Mouse (Mus musculus) CD8-positive naive resting alpha-beta T cell, adult 2 months (primary cell): ENCODE data around the gene 2700049A03Rik.
"Not testable (repeated sequence)": the region's sequence is repeated elsewhere in the genome, so short reads cannot be mapped to it uniquely, and the experiment has no call there.

Source experiments
- DNase-seq, 2 experiments: peaks; one replicate each; pipeline ENCODE4 v3.0.0; 2022; ENCODE audit warnings: low read depth in 2 of 2, low spot score in 2 of 2

The 2700049A03Rik gene

GRCm38 (mm10) chr12:71136130-71136973 is at the start of gene 2700049A03Rik, which contains the start of gene Timm9:
2700049A03Rik (plus strand) TSS chr12:71136848.
Timm9 (minus strand) TSS chr12:71136684.
- DNase-seq, result peak; percentile 69 to 76

GRCm38 (mm10) chr12:71104275-71104674 is 32.4 kb upstream of the 2700049A03Rik start:
- not testable (repeated sequence) for DNase-seq

DNA sequence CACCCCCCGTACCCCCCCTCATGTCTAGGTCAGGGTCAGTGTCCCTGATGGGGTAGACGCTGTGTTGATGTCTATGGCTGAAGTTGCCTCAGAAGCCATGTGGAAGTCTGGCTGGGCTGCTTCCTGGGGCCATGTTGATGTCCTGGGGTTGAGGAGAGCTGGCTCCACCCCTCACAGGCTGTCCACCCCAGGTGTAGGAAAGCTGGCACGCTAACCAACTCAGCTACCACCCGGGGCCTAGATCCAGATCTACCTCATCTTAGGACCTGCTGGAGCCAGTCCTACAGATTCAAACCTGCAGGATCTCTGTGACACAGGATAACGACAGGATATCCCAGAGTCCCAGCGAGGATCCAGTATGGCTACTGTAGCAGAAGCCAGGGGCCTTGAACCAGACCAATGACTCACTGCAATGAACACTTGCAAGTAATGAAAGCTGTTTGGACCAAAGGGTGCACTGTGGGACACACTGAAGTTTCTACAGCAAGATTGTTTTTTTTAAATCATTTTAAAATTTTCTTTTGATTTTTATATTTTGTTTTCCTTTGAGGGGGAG is 29.4 kb upstream of the 2700049A03Rik start:
- no peak for DNase-seq

- no peak for DNase-seq
Observed at GRCm38 (mm10) chr12:71111331-71111730, 25.3 kb upstream of the 2700049A03Rik start, which contains the start of gene Tomm20l. Tomm20l (plus strand) TSS chr12:71111428.

DNA sequence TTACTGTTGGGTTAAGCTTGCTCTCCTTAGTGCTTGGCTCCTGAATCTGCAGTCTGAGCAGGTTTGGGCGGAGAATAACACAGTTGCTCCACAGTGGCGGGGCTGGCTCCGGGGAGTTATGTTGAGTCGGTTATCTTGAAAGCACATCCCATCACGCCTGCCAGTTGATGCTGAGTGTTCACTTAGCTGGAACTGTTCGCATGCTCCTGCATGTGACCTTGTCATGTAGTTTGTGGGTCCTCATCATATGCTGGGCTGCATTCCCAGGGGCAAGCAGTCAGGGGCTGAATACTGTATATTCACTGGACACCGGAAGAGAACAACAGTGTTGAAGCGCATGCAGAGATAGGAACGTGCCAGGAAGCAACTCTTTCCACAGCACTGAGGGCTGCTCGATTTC is 23.6 kb upstream of the 2700049A03Rik start:
- no peak for DNase-seq

- peak in 1 of 2 experiments; percentile 28 for DNase-seq
Observed at GRCm38 (mm10) chr12:71113675-71114288, 22.9 kb upstream of the 2700049A03Rik start.

- DNase-seq, result no peak
Observed at GRCm38 (mm10) chr12:71116411-71116810, 20.2 kb upstream of the 2700049A03Rik start.

- no peak for DNase-seq
Observed at GRCm38 (mm10) chr12:71122731-71123130, 13.9 kb upstream of the 2700049A03Rik start.

DNA sequence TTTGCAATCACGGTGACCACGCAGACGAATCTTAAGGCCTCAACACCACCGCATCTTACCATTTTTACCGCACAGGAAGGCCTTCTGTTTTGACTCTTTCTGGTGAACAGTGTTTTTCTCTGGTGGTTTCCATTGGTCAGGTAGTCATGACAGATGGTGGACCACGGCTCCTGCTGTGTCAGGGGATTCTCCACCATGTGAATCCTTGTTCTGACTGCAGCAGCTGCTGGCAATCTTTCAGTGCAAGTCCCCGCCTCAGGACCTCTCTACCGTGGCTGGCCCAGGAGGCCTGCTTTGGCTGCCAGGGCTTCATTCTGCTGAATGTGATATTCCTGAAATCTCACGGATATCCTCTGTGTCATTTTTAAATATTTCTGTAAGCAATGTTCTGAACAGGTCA is 13.4 kb upstream of the 2700049A03Rik start:
- DNase-seq, result no peak

DNA sequence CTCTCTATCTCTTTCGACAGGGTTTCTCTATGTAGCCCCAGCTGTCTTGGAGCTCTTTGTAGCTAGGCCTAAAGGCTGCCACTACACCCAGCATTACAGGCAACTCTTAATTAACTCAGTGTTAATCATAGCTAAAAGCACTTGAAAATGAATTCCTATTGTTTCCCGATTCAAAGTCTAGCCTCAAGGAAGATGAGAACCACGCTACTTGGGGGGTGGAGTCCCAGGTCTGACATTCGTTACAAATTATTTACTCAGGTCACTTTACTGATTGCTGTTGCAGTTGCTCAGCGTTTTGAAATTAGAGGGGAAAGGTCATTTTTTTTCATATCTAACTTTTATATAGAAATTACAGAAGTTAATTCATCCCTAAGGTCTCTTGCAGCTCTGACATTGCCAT is 1.1 kb upstream of the 2700049A03Rik start:
- DNase-seq, result no peak

DNA sequence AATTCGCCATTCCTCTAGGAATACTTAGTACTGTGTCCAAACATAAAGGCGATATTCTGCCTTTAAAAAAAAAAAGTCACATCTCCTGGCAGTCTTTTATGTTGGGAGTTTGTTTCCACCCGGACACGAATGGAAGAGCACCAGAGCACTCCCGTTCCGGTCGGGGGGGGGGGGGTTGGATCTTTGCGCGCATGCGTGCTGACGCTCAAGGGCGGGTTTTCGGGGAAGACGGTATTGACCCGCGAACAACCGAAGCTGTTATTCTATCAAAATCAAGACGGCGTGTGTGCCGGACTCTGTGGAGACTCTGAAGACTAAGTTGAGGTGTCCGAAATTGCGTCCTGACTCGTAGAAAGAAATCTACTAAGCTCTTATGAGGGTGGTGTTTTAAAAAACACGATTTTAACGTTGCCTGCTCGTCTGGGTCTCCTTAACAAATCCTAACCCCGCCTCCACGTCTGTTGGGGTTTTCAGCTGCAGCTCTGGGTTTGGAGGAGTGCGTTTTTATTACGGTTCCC is 385 bp downstream of the 2700049A03Rik start:
- DNase-seq, result peak; percentile 77 to 83

GRCm38 (mm10) chr12:71137686-71138085 is 1.0 kb downstream of the 2700049A03Rik start:
- no peak for DNase-seq

GRCm38 (mm10) chr12:71139258-71139828 is 2.7 kb downstream of the 2700049A03Rik start:
- DNase-seq, result peak in 1 of 2 experiments; percentile 23

- no peak for DNase-seq
Observed at GRCm38 (mm10) chr12:71141189-71141588, 4.5 kb downstream of the 2700049A03Rik start.

GRCm38 (mm10) chr12:71147641-71148040 is 11.0 kb downstream of the 2700049A03Rik start:
- peak; percentile 24 to 52 for DNase-seq

DNA sequence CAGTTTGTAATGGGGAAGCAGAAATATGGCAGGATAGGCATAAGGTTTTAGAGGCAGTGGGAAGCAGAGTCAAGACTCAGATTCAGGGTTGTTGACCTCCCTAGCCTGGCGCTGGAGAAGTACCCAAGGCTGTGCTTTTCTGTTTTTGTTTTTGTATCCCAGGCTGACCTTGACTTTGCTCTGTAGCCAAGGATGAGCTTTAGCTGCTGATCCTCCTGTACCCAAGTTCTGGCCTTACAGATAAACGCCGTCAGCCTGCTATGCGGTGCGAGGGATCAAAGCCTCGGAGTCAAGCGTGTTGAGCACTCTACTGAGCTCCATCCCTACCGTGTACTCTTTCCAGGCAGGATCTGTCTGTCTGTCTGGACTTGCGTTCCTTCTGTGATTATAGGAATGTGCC is 12.2 kb downstream of the 2700049A03Rik start:
- no peak for DNase-seq

DNA sequence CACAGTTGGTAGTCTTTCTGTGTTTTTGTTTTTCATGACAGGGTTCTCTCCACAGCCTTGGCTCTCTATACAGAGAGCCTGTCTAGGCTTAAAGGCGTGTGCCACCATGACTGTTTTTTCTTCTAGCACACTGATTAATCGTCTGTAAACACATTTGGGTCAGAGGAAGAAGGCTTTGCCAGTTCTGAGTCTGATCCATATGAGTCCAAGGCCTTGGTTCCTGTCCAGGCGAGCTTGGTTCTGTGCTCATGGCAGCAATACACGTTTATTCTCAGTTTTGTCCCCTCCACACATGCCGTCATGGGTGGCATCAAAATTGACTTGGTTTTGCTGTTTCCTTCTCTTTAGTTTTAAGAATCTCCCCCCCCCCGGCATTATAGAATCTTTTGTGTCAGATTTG is 12.8 kb downstream of the 2700049A03Rik start:
- no peak for DNase-seq

DNA sequence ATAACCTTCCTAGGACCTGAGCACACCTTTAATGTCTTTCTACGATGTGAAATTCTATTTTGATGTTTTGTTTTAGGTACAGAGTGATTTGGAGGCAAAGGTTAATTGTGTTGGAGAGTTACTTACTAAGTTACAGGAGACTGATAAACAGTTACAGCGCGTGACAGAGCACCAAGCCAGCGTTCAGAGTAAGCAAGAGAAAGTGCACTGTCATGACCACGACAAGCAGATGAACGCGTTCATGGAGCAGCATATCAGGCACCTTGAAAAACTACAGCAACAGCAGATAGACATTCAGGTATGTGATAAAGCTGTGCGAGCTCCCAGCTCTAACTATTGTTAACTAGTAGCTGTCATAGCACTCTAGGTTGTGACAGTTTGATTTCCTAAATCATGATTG is 13.5 kb downstream of the 2700049A03Rik start:
- no peak for DNase-seq

DNA sequence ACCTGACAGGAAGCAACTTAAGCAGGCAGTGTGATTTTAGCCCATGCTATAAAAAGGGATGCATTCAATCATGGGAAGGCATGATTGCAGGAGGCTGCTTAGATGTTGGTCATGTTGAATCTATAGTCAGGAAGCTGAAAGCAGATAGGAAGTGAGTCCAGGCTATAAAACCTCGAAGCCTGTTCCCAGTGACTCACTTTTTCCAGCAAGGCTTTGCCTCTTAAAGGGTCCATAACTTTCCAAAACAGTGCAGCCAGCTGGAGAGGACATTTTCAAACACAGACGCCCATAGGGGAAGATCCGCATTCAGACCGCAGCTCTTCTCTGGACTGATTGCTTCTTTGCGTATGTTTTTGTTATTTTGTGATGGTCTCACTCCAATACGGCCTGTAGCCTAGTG is 18.3 kb downstream of the 2700049A03Rik start:
- DNase-seq, result no peak

DNA sequence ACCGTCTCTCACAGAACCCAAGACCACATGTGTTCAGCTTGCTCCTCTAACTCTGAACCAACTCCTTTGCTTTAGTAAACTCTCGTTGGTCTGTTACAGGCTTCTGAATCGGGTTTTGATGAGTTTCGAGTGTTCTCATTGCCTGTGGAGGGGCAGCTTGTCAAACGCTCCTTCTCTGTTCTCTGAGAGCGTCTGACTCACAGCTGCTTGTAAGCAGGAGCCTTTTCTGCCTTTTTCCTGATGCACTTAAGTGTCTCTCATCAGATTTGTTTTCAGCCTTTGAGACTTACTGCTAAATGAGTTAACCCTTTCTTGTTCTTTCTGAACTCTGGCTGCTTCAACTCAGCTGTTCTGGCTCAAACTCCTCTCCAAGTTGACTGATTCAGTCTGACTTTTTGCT is 21.3 kb downstream of the 2700049A03Rik start:
- DNase-seq, result no peak

DNA sequence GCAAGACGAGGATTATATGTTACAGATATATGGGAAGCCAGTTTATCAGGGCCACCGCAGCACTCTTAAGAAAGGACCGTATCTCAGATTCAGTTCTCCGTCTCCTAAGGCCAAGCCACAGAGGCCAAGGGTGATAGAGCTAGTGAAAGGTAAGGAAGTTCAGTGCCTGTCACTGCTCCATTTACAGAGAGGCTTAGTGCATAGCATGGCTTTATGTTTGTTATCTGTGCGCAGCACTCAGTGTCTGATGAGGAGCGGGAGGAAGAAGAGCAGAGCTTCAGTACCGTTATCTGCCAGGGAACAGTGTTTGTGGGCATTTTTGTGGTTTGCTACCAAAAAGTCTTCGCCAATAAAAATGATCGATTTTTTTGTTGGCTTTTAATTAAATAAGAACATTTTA is 27.8 kb downstream of the 2700049A03Rik start:
- no peak for DNase-seq
